Mouse (Mus musculus): ENCODE measurements at regions not wholly inside any gene's neighbourhood (a gene's known extent, or its start where the extent isn't known, plus 50 kb on each side); places are given as distances from the start of the nearest gene placed in this dataset.

DNA sequence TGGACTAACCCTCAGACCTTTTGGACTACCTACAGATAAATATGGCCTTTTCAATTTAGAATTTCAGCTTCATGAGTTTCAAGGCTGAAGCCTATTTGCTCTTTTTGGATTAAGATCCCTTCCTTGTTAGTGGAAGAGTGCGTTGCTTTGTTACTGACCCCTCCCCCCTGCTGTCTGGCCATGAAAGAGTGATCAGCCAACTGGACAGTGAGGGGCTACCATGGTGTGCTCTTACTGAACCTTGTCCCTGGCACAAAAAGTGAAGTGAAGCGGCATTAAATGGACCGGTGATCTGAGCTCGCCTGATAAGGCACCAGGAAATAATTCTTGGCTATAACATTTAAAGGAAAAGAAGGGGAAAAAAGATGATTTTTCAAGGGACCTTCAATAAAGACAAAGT is 203.6 kb downstream of the Tfap2b start:
- H3K9me3 ChIP-seq (ENCODE audit: low read length): no peaks in the 10 kb centered on the region
- TF ChIP-seq CTCF (conservative IDR thresholded peaks at IDR 0.05; ENCODE audit: low read length): no peak
- no peak for TF ChIP-seq POU5F1 (IDR thresholded peaks at IDR 0.05; ENCODE audit: borderline replicate concordance, low read length)
- TF ChIP-seq NANOG (IDR thresholded peaks at IDR 0.05; ENCODE audit: borderline replicate concordance, low read length): no peak
- H3K27me3 ChIP-seq (ENCODE audit: insufficient read depth, low read length): no peaks in the 10 kb centered on the region
- H3K4me1 ChIP-seq (replicated peaks; ENCODE audit: low read depth, low read length): no peaks in the 10 kb centered on the region
- no peak overlapping the region for H3K4me3 ChIP-seq (replicated peaks; ENCODE audit: low read length)
- no peaks in the 10 kb centered on the region for H3K36me3 ChIP-seq (ENCODE audit: insufficient read depth, low read length)

DNA sequence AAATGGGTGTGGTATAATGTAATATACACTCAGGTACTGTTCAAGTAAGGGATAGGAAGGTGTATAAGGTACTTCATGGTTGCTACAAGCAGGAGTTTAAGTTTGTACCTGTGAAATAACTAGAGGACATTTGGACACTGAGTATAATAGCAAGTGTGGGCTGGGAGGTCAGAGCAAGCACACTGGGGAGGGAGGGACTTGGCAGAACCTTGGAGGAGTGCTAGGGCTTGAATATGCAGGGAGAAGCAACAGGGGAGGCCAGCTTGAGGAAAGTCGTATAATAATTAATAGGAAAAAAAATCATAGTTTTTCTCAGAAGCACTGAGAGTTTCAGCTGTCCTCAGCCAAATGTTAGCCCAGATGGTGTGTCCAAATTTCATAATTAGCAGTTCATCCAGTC is 212.4 kb downstream of the Tfap2b start:
- H3K4me3 ChIP-seq (replicated peaks; ENCODE audit: low read length): no peak overlapping the region
- no peaks in the 10 kb centered on the region for H3K9me3 ChIP-seq (ENCODE audit: low read length)
- no peaks in the 10 kb centered on the region for H3K27me3 ChIP-seq (ENCODE audit: insufficient read depth, low read length)
- no peaks in the 10 kb centered on the region for H3K4me1 ChIP-seq (replicated peaks; ENCODE audit: low read depth, low read length)
- TF ChIP-seq CTCF (conservative IDR thresholded peaks at IDR 0.05; ENCODE audit: low read length): no peak
- TF ChIP-seq NANOG (IDR thresholded peaks at IDR 0.05; ENCODE audit: borderline replicate concordance, low read length): no peak
- no peaks in the 10 kb centered on the region for H3K36me3 ChIP-seq (ENCODE audit: insufficient read depth, low read length)

DNA sequence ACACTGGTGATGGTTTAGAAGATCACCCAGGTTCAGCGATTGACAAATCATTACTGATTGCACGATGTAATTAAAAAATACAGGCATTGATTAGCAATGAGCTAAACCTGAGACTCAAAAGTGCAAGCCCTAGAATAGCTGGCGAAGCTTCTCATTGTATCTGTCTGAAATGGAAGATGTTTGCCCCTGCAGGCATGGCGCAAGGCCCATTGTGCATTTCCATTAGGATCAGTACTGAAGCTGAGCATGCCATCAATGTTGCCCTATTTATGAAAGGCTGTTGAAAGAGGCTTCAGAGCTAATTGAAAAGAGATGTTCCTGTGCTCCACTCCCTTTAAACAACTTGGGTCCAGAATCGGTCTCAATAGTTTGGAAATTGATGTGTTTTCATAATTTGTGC is 242.1 kb downstream of the Tfap2b start:
- Histone ChIP-seq H3K4me3 (replicated peaks; ENCODE audit: low read length) (no peak overlapping the region), H3K36me3 (ENCODE audit: insufficient read depth, low read length) (no peaks in the 10 kb centered on the region), H3K27me3 (ENCODE audit: insufficient read depth, low read length) (no peaks in the 10 kb centered on the region), H3K9me3 (ENCODE audit: low read length) (no peaks in the 10 kb centered on the region), H3K4me1 (replicated peaks; ENCODE audit: low read depth, low read length) (no peaks in the 10 kb centered on the region)
- TF ChIP-seq POU5F1 (IDR thresholded peaks at IDR 0.05; ENCODE audit: borderline replicate concordance, low read length): no peak
- no peak for TF ChIP-seq CTCF (conservative IDR thresholded peaks at IDR 0.05; ENCODE audit: low read length)
- no peak for TF ChIP-seq NANOG (IDR thresholded peaks at IDR 0.05; ENCODE audit: borderline replicate concordance, low read length)

DNA sequence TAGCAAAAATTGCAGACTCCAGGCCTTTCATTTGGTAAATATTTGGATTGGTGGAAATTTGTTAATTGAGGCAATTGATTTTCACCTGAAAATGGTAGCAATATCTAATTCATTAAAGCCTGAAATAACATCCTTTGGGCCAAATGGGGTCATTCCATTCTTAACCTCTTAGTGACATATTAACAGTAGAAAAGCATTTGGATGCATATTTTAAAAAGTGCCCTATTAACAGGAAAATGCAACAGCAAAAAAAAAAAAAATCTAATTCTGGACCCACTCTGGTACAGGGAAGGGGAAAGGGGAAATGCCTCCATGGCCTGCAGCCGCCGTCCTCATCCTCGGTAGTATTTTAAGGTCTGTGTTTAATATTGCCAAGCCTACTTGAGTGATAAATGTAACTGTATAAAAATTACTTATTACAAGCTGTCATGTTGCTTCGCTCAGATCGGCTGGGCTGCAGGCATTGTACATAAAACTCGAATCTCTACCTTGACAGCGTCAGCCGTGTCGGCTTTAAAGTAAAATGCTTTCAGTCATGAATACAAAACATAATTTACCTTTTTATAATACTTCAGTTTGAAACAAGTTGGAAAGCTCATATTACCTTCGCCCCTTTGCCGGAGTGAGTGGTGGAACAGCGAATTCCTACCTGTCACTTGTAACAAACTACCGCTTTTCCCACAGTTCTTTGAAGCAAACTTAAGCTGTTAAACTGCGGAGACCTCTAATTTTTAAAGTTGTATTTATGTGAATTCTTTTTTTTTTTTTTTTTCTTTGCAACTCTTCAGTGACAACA is 250.1 kb downstream of the Tfap2b start:
- H3K4me3 ChIP-seq (replicated peaks; ENCODE audit: low read length): no peak overlapping the region
- no peaks in the 10 kb centered on the region for H3K27me3 ChIP-seq (ENCODE audit: insufficient read depth, low read length)
- H3K4me1 ChIP-seq (replicated peaks; ENCODE audit: low read depth, low read length): no peaks in the 10 kb centered on the region
- H3K36me3 ChIP-seq (ENCODE audit: insufficient read depth, low read length): no peaks in the 10 kb centered on the region
- no peaks in the 10 kb centered on the region for H3K9me3 ChIP-seq (ENCODE audit: low read length)
- TF ChIP-seq NANOG (IDR thresholded peaks at IDR 0.05; ENCODE audit: borderline replicate concordance, low read length) (no peak), POU5F1 (IDR thresholded peaks at IDR 0.05; ENCODE audit: borderline replicate concordance, low read length) (no peak), CTCF (conservative IDR thresholded peaks at IDR 0.05; ENCODE audit: low read length) (no peak)

DNA sequence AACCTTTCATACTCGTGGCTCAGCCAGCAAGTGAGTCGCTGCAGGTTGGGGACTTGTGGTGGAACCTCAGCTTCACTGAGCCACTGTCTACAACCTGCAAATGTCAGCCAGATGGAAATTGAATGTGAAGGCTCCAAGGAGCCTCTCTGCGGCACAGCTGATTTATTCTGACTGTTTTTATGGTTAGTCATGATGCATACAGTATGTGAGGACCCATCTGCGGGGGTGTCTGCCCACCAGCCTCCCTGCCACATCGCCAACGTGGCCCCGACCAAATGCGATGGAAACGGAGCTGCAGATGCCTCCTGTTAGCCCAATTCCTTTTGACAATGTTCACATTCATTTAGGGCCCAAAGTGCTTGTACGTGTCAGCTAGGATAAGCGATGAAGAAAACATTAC is 251.2 kb downstream of the Tfap2b start:
- Histone ChIP-seq H3K27me3 (ENCODE audit: insufficient read depth, low read length) (no peaks in the 10 kb centered on the region), H3K36me3 (ENCODE audit: insufficient read depth, low read length) (no peaks in the 10 kb centered on the region), H3K4me1 (replicated peaks; ENCODE audit: low read depth, low read length) (no peaks in the 10 kb centered on the region), H3K4me3 (replicated peaks; ENCODE audit: low read length) (no peak overlapping the region), H3K9me3 (ENCODE audit: low read length) (no peaks in the 10 kb centered on the region)
- no peak for TF ChIP-seq NANOG (IDR thresholded peaks at IDR 0.05; ENCODE audit: borderline replicate concordance, low read length)
- TF ChIP-seq POU5F1 (IDR thresholded peaks at IDR 0.05; ENCODE audit: borderline replicate concordance, low read length): no peak
- TF ChIP-seq CTCF (conservative IDR thresholded peaks at IDR 0.05; ENCODE audit: low read length): no peak

DNA sequence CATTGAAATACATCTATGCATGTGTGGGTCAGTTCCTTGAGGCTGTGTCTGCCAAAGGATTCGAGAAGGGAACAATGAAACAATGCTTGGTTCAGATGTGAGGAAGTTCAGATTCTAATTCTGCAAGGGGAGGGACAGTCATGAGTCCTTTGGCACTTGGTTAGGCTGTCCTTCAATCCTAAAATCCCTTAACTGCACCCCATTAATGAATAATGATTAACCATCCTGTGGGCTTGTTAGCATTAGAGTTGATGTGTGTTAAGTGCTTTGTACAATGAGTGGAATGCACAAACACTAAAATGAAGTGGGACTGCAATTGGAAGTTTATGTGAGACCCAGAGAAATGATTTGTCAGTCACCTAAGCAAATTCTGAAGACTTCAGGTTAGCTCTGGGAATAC is 264.8 kb downstream of the Tfap2b start:
- Histone ChIP-seq H3K4me1 (replicated peaks; ENCODE audit: low read depth, low read length) (no peaks in the 10 kb centered on the region), H3K9me3 (ENCODE audit: low read length) (no peaks in the 10 kb centered on the region), H3K4me3 (replicated peaks; ENCODE audit: low read length) (no peak overlapping the region), H3K36me3 (ENCODE audit: insufficient read depth, low read length) (no peaks in the 10 kb centered on the region), H3K27me3 (ENCODE audit: insufficient read depth, low read length) (no peaks in the 10 kb centered on the region)
- TF ChIP-seq POU5F1 (IDR thresholded peaks at IDR 0.05; ENCODE audit: borderline replicate concordance, low read length): no peak
- no peak for TF ChIP-seq NANOG (IDR thresholded peaks at IDR 0.05; ENCODE audit: borderline replicate concordance, low read length)
- TF ChIP-seq CTCF (conservative IDR thresholded peaks at IDR 0.05; ENCODE audit: low read length): no peak
